Mouse (Mus musculus): ENCODE measurements around the gene Abcg2.
"Not testable (repeated sequence)": the region's sequence is repeated elsewhere in the genome, so short reads cannot be mapped to it uniquely, and the experiment has no call there.

The Abcg2 gene

GRCm38 (mm10) chr6:58584223-58584622, at the start of gene Abcg2:
TSS of gene Abcg2 (plus strand) at chr6:58584523.
- DNase-seq = not testable (repeated sequence)

- not testable (repeated sequence) for DNase-seq
These were observed 44.1 kb upstream of the Abcg2 start for GRCm38 (mm10) chr6:58540263-58540662.

- peak; percentile 31 to 67 for DNase-seq
These were observed 41.5 kb upstream of the Abcg2 start for GRCm38 (mm10) chr6:58542852-58543251.

GRCm38 (mm10) chr6:58544971-58545370, 39.4 kb upstream of the Abcg2 start:
- DNase-seq = peak; percentile 3 to 7

- peak; percentile 7 to 9 for DNase-seq
These were observed 38.3 kb upstream of the Abcg2 start for GRCm38 (mm10) chr6:58546050-58546449.

GRCm38 (mm10) chr6:58546816-58547215, 37.5 kb upstream of the Abcg2 start:
- peak; percentile 72 to 80 for DNase-seq

- DNase-seq = not testable (repeated sequence)
These were observed 30.5 kb upstream of the Abcg2 start for GRCm38 (mm10) chr6:58553812-58554211.

GRCm38 (mm10) chr6:58593987-58594844, 9.9 kb downstream of the Abcg2 start:
- DNase-seq = not testable (repeated sequence)

GRCm38 (mm10) chr6:58595639-58596293, 11.4 kb downstream of the Abcg2 start:
- peak in 1 of 2 experiments; percentile 7 for DNase-seq

GRCm38 (mm10) chr6:58596294-58596653, 12.0 kb downstream of the Abcg2 start:
- peak; percentile 10 to 22 for DNase-seq

- DNase-seq = not testable (repeated sequence)
These were observed 17.8 kb downstream of the Abcg2 start for GRCm38 (mm10) chr6:58602119-58602518.

GRCm38 (mm10) chr6:58602991-58603390, 18.7 kb downstream of the Abcg2 start:
- not testable (repeated sequence) for DNase-seq

- peak; percentile 30 to 44 for DNase-seq
These were observed 19.3 kb downstream of the Abcg2 start for GRCm38 (mm10) chr6:58603485-58604090.

- no peak for DNase-seq
These were observed 22.3 kb downstream of the Abcg2 start for GRCm38 (mm10) chr6:58606642-58607041.

- no peak for DNase-seq
These were observed 24.1 kb downstream of the Abcg2 start for GRCm38 (mm10) chr6:58608422-58608821.

- no peak for DNase-seq
These were observed 25.8 kb downstream of the Abcg2 start for GRCm38 (mm10) chr6:58609919-58610759.

GRCm38 (mm10) chr6:58610760-58611654, 26.7 kb downstream of the Abcg2 start:
- no peak for DNase-seq

- no peak for DNase-seq
These were observed 39.8 kb downstream of the Abcg2 start for GRCm38 (mm10) chr6:58624126-58624525.

GRCm38 (mm10) chr6:58629238-58629637, 44.9 kb downstream of the Abcg2 start:
- no peak for DNase-seq

- no peak for DNase-seq
These were observed 48.1 kb downstream of the Abcg2 start for GRCm38 (mm10) chr6:58632419-58632818.

- no peak for DNase-seq
These were observed 49.4 kb downstream of the Abcg2 start for GRCm38 (mm10) chr6:58633731-58634130.
